Mouse (Mus musculus) G1E (cell line): ENCODE data around the gene Scn1b.

Experiments used
- CTCF ChIP-seq: IDR thresholded peaks from 2 replicates; pipeline ENCODE4 v1.5.1; 2012; ENCODE audit warnings: low read depth, low read length, inconsistent platforms, mixed read lengths
- GATA2 ChIP-seq: IDR thresholded peaks from 2 replicates; pipeline ENCODE4 v1.6.1; 2012; ENCODE audit warnings: low read depth, low read length, inconsistent platforms, borderline replicate concordance
- POLR2AphosphoS5 ChIP-seq: IDR thresholded peaks from 2 replicates; pipeline ENCODE4 v1.6.1; 2012; ENCODE audit warnings: low read depth, low read length, inconsistent platforms; ENCODE audit not compliant: insufficient replicate concordance
- TAL1 ChIP-seq: conservative IDR thresholded peaks from 2 replicates; pipeline ENCODE4 v1.6.1; 2012; ENCODE audit warnings: low read depth, low read length, inconsistent platforms, mixed read lengths

DNA sequence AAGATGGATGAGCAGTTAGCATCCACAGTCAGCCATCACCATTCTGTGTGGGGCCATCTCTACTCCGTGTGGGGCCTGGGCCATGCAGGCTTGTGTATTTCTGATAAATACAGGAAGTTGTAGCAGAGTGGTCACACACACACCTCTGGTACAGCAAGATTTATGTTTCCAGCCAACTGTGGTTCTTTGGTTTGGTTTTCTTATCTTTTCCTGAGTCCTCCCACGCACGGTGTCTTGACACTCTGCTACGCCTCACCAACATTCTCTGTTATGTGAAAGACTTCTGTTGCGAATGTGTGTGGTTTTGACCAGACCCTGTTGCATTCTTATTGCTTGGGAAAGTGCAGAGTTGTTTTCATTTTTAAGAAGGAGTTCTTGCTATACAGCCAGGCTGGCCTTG is 34.0 kb upstream of the Scn1b start:
- TF ChIP-seq CTCF (no peak), TAL1 (peak; percentile 50), GATA2 (no peak), POLR2AphosphoS5 (no peak)
